Mouse (Mus musculus) hematopoietic stem cell, adult 5-6 weeks (primary cell): ENCODE data around the gene Wdr74. TPM values are rescaled to one million over a fixed set of nuclear protein-coding genes. Genes with fewer than 3 reads are reported as not detected.
A peak's percentile ranks its signal among the peaks of the same experiment; 100 is the strongest.

Source experiments
- ATAC-seq, 2 experiments: fragments of 125-278 bp in 1 of 2; replicated peaks in 1 of 2; 2 replicates each; pipeline ENCODE4 v1.8.0; 2016 to 2017; ENCODE audit warnings: inconsistent platforms in 2 of 2, mild to moderate bottlenecking in 2 of 2, moderate number of reproducible peaks in 2 of 2, low read depth in 1 of 2, moderate TSS enrichment in 1 of 2; ENCODE audit not compliant: low FRiP score in 2 of 2, poor library complexity in 2 of 2, severe bottlenecking in 2 of 2, insufficient read depth in 1 of 2, low TSS enrichment in 1 of 2
- total RNA-seq: library from RNA; stranded (forward); fragments of 172-1452, 232-1000 nt; gene quantifications from 2 replicates; pipeline ENCODE4 v1.2.3, GENCODE M21; 2017

Gene Wdr74
- 58.5 and 90.9 TPM in 2 replicates for total RNA-seq

- peak; percentile 95 to 99 for ATAC-seq
These were observed at the start of gene Wdr74 for GRCm38 (mm10) chr19:8735389-8736159. Gene Wdr74, plus strand, starts transcription at chr19:8735827.

GRCm38 (mm10) chr19:8691871-8692539 lies 43.6 kb upstream of the Wdr74 start:
- ATAC-seq, result no peak

GRCm38 (mm10) chr19:8692740-8693139 lies 42.9 kb upstream of the Wdr74 start:
- no peak for ATAC-seq

- ATAC-seq, result peak; percentile 65 to 76; a peak in 3 of 4 replicates
These were observed 40.3 kb upstream of the Wdr74 start for GRCm38 (mm10) chr19:8695330-8695729.

GRCm38 (mm10) chr19:8699652-8700051 lies 36.0 kb upstream of the Wdr74 start:
- ATAC-seq, result no peak

- ATAC-seq, result no peak
These were observed 33.2 kb upstream of the Wdr74 start for GRCm38 (mm10) chr19:8702458-8702857.

- ATAC-seq, result no peak
These were observed 32.1 kb upstream of the Wdr74 start for GRCm38 (mm10) chr19:8703571-8703970.

- ATAC-seq, result no peak
These were observed 30.5 kb upstream of the Wdr74 start for GRCm38 (mm10) chr19:8705026-8705708.

GRCm38 (mm10) chr19:8706132-8706667 lies 29.4 kb upstream of the Wdr74 start:
- no peak for ATAC-seq

- ATAC-seq, result no peak
These were observed 28.7 kb upstream of the Wdr74 start for GRCm38 (mm10) chr19:8706930-8707329.

GRCm38 (mm10) chr19:8708954-8709353 lies 26.7 kb upstream of the Wdr74 start:
- ATAC-seq, result no peak

- no peak for ATAC-seq
These were observed 25.6 kb upstream of the Wdr74 start for GRCm38 (mm10) chr19:8710057-8710456.

- ATAC-seq, result no peak
These were observed 24.1 kb upstream of the Wdr74 start for GRCm38 (mm10) chr19:8711506-8711905.

- peak; percentile 23 to 47 for ATAC-seq
These were observed 23.4 kb upstream of the Wdr74 start for GRCm38 (mm10) chr19:8711949-8712869.

- ATAC-seq, result peak; percentile 54 to 64
These were observed 22.7 kb upstream of the Wdr74 start for GRCm38 (mm10) chr19:8712870-8713305.

- ATAC-seq, result peak; percentile 73 to 74
These were observed 22.2 kb upstream of the Wdr74 start for GRCm38 (mm10) chr19:8713306-8713996.
